Mouse (Mus musculus) kidney, postnatal 0 days (tissue): ENCODE measurements around the gene Ppp2r3a. TPM values are rescaled to one million over a fixed set of nuclear protein-coding genes. Genes with fewer than 3 reads are reported as not detected.

ENCODE experiments used
- ATAC-seq: fragments of 200-750 bp; cut with Nextera tagmentation; replicated peaks from 2 replicates; pipeline ENCODE4 v1.8.0; 2017; ENCODE audit warnings: low read depth, moderate number of reproducible peaks, moderate TSS enrichment, moderate library complexity; ENCODE audit not compliant: low FRiP score
- DNase-seq: peaks from one replicate; pipeline ENCODE4 v3.0.0-alpha.2; 2016; ENCODE audit warnings: low spot score
- H3K27ac ChIP-seq: fragments of 300-500 bp; sonication (generic); 2 replicates; pipeline ENCODE4 v1.5.1; 2014; ENCODE audit warnings: mild to moderate bottlenecking
- H3K27me3 ChIP-seq: fragments of 300-500 bp; sonication (generic); 2 replicates; pipeline ENCODE4 v1.6.1; 2014; ENCODE audit warnings: low read length, mixed read lengths; ENCODE audit not compliant: insufficient read depth
- H3K36me3 ChIP-seq: fragments of 300-500 bp; sonication (generic); 2 replicates; pipeline ENCODE4 v1.6.1; 2014; ENCODE audit warnings: low read length, mixed read lengths; ENCODE audit not compliant: insufficient read depth
- H3K4me1 ChIP-seq: fragments of 300-500 bp; sonication (generic); replicated peaks from 2 replicates; pipeline ENCODE4 v1.6.1; 2014; ENCODE audit warnings: antibody characterized with exemption, low read length, mixed read lengths; ENCODE audit not compliant: insufficient read depth
- H3K4me2 ChIP-seq: fragments of 300-500 bp; sonication (generic); 2 replicates; pipeline ENCODE4 v1.6.1; 2014; ENCODE audit warnings: mild to moderate bottlenecking, low read length, moderate library complexity, mixed read lengths
- H3K4me3 ChIP-seq: fragments of 300-500 bp; sonication (generic); replicated peaks from 2 replicates; pipeline ENCODE4 v1.5.1; 2014; ENCODE audit warnings: low read depth, low read length
- H3K9ac ChIP-seq: fragments of 300-500 bp; sonication (generic); 2 replicates; pipeline ENCODE4 v1.6.1; 2014; ENCODE audit warnings: low read depth, low read length
- H3K9me3 ChIP-seq: fragments of 300-500 bp; sonication (generic); replicated peaks from 2 replicates; pipeline ENCODE4 v1.6.1; 2016; ENCODE audit warnings: low read length, inconsistent platforms, mixed read lengths
- CTCF ChIP-seq: IDR thresholded peaks from 2 replicates; pipeline ENCODE4 v1.5.1; 2016; ENCODE audit warnings: antibody characterized with exemption, low read depth, mild to moderate bottlenecking, moderate library complexity
- WGBS: fragments of 180-500 bp; shearing (Covaris S2); extraction: QIAGEN DNeasy Blood & Tissue Kit; methylation state at CpG from one replicate; pipeline ENCODE4 v1.1.7; 2014; 5-methylcytosine and 5-hydroxymethylcytosine counted together
- polyA plus RNA-seq: library from polyadenylated mRNA; unstranded; fragments of >200 nt; fragmentation: Nextera tagmentation; extraction: Ambion mirVana; gene quantifications from 2 replicates; pipeline ENCODE4 v1.2.1, GENCODE M21; 2015

Gene Ppp2r3a
- polyA plus RNA-seq, 1 experiment from 2014 or later = 15.3 TPM

DNA sequence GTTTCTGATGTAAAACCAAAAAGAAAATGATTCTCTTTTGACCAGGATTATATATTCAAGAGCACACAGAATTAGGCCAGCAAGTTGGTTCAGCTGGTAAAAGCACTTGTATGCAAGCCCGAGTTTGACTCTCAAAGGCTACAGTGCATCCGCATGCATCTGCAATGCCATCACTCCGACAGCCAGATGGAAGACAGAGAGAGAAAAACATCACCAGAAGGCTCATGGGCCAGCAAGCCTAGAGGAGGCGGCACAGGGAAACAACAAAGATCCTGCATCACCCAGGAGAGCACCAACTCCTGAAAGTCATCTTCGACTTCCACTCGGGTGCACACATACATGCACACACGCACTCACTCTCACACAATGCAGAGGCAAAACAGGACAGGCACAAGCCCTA is 4.1 kb downstream of the Ppp2r3a start:
- no peak for ATAC-seq

DNA sequence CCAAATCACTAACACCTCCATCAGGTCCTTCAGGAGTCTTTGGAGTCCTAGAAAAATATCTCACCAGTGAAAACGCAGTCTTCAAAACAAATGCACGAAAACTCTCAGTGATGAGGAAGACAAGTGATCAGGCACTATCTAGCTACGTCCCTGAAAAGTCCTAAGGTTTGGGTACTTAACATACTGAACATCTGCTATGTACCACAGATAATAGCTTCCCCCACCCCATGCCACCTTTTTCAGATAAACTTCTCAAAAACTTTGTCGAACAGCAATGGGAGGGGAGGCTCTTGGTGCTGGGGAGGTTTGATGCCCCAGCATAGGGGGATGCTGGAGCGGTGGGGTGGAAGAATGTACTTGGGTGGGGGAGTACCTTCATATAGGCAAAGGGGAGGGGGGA is 6.1 kb downstream of the Ppp2r3a start:
- Histone ChIP-seq H3K4me2 (no peak overlapping the region), H3K27ac (no peak overlapping the region), H3K9me3 (no peaks in the 10 kb centered on the region), H3K4me3 (no peak overlapping the region), H3K27me3 (no peaks in the 10 kb centered on the region), H3K4me1 (0 out of 2 replicates have a peak, but pooled peaks cover 5% of the 10 kb centered on the region), H3K9ac (no peak overlapping the region), H3K36me3 (no peaks in the 10 kb centered on the region)
- DNase-seq (no peak), ATAC-seq (no peak)
- WGBS = 92% methylated on average over 5 of the region's 5 CpGs
- no peak for TF ChIP-seq CTCF

More for the DNA sequence above, 4.1 kb downstream of the Ppp2r3a start:
- no peak overlapping the region for H3K4me2 ChIP-seq
- no peak overlapping the region for H3K9ac ChIP-seq
- H3K36me3 ChIP-seq = no peaks in the 10 kb centered on the region
- 0 out of 2 replicates have a peak, but pooled peaks cover 5% of the 10 kb centered on the region for H3K4me1 ChIP-seq
- no peaks in the 10 kb centered on the region for H3K27me3 ChIP-seq
- DNase-seq = no peak
- 80% methylated on average over 7 of the region's 7 CpGs for WGBS
- no peaks in the 10 kb centered on the region for H3K9me3 ChIP-seq
- H3K27ac ChIP-seq = no peak overlapping the region
- H3K4me3 ChIP-seq = no peak overlapping the region
- TF ChIP-seq CTCF = no peak

- 42% methylated on average over 2 of the region's 2 CpGs for WGBS
- DNase-seq (no peak), ATAC-seq (no peak)
- TF ChIP-seq CTCF = no peak
- H3K4me1 ChIP-seq = no peaks in the 10 kb centered on the region
- H3K9me3 ChIP-seq = no peaks in the 10 kb centered on the region
- no peak overlapping the region for H3K27ac ChIP-seq
- H3K36me3 ChIP-seq = no peaks in the 10 kb centered on the region
- H3K4me2 ChIP-seq = no peak overlapping the region
- H3K9ac ChIP-seq = no peak overlapping the region
- no peak overlapping the region for H3K4me3 ChIP-seq
- no peaks in the 10 kb centered on the region for H3K27me3 ChIP-seq
Observed at GRCm38 (mm10) chr9:101243711-101244110, 7.9 kb downstream of the Ppp2r3a start.

- no peak overlapping the region for H3K27ac ChIP-seq
- TF ChIP-seq CTCF = no peak
- DNase-seq = no peak
- H3K9ac ChIP-seq = no peak overlapping the region
- H3K27me3 ChIP-seq = no peaks in the 10 kb centered on the region
- 71% methylated on average over 3 of the region's 3 CpGs for WGBS
- no peak overlapping the region for H3K4me3 ChIP-seq
- H3K4me2 ChIP-seq = no peak overlapping the region
- no peaks in the 10 kb centered on the region for H3K4me1 ChIP-seq
- no peaks in the 10 kb centered on the region for H3K36me3 ChIP-seq
- ATAC-seq = no peak
- no peaks in the 10 kb centered on the region for H3K9me3 ChIP-seq
Observed at GRCm38 (mm10) chr9:101240161-101240560, 11.4 kb downstream of the Ppp2r3a start.

GRCm38 (mm10) chr9:101235786-101236185 is 15.8 kb downstream of the Ppp2r3a start:
- H3K27me3 ChIP-seq = no peaks in the 10 kb centered on the region
- H3K36me3 ChIP-seq = no peaks in the 10 kb centered on the region
- no peak overlapping the region for H3K4me2 ChIP-seq
- no peak overlapping the region for H3K9ac ChIP-seq
- no peaks in the 10 kb centered on the region for H3K4me1 ChIP-seq
- no peak overlapping the region for H3K4me3 ChIP-seq
- H3K9me3 ChIP-seq = no peaks in the 10 kb centered on the region
- H3K27ac ChIP-seq = no peak overlapping the region
- no peak for TF ChIP-seq CTCF
- DNase-seq = no peak
- 50% methylated on average over 2 of the region's 2 CpGs for WGBS
- ATAC-seq = no peak

DNA sequence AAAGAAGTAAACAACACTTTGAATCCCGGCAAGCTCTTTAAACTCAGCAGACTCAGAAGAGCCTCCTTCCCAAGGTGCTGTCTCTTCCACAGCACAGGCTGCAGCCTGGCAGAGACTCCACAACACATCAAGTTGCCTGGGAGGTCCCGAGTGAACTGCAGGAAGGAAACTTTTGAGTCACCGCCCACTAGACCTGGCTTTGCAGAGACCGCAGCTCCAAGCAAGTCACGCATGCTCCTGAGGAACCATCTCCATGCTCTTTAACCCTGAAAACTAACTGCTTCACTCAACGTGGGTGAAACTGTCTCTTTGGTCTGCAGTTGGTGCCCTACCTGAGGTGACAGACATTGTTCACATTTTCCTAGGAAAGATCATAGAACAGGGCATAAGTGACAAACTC is 19.6 kb downstream of the Ppp2r3a start:
- no peak for ATAC-seq
- no peaks in the 10 kb centered on the region for H3K27me3 ChIP-seq
- H3K4me3 ChIP-seq = no peak overlapping the region
- H3K4me1 ChIP-seq = no peaks in the 10 kb centered on the region
- H3K27ac ChIP-seq = no peak overlapping the region
- no peaks in the 10 kb centered on the region for H3K9me3 ChIP-seq
- WGBS = 54% methylated on average over 6 of the region's 6 CpGs
- no peak overlapping the region for H3K9ac ChIP-seq
- no peak for TF ChIP-seq CTCF
- no peak for DNase-seq
- no peak overlapping the region for H3K4me2 ChIP-seq
- H3K36me3 ChIP-seq = no peaks in the 10 kb centered on the region

DNA sequence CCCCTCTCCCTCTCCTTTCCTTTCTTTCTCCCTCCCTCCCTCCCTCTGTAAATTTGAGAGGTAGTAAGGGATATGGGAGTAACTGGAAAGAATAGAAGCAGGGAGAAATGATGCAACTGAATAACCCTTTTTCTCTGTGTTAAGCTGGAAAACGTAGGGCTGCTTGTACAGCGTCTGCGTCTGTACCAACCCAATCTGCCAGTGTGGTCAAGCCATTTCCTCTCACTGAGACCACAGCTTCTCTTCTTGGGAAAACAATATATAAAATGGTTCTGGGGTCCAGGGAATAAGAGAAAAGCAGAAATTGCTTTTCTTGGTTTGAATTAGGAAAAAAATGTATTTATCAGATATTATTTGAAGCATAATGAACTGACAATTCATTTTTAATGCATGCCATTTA is 21.6 kb downstream of the Ppp2r3a start:
- no peaks in the 10 kb centered on the region for H3K27me3 ChIP-seq
- TF ChIP-seq CTCF = no peak
- H3K4me2 ChIP-seq = no peak overlapping the region
- no peaks in the 10 kb centered on the region for H3K36me3 ChIP-seq
- WGBS = 87% methylated on average over 3 of the region's 3 CpGs
- H3K4me1 ChIP-seq = no peaks in the 10 kb centered on the region
- H3K4me3 ChIP-seq = no peak overlapping the region
- H3K27ac ChIP-seq = no peak overlapping the region
- H3K9me3 ChIP-seq = no peaks in the 10 kb centered on the region
- ATAC-seq = no peak
- no peak overlapping the region for H3K9ac ChIP-seq
- DNase-seq = no peak
